Mouse (Mus musculus) limb, embryonic 14.5 days (tissue): ENCODE data around the gene Rps11. TPM values are rescaled to one million over a fixed set of nuclear protein-coding genes. Genes with fewer than 3 reads are reported as not detected.

Experiments
- ATAC-seq: fragments of 200-750 bp; cut with Nextera tagmentation; 2 replicates; pipeline ENCODE4 v1.8.0; 2017; ENCODE audit warnings: low read depth, moderate number of reproducible peaks, moderate TSS enrichment; ENCODE audit not compliant: low FRiP score
- DNase-seq: peaks from one replicate; pipeline ENCODE4 v3.0.0-alpha.2; 2015; ENCODE audit warnings: low spot score
- H3K27ac ChIP-seq: fragments of 300-500 bp; sonication (generic); replicated peaks from 2 replicates; pipeline ENCODE4 v1.5.1; 2014; ENCODE audit warnings: low read depth, mild to moderate bottlenecking, low read length, moderate library complexity, mixed read lengths
- H3K27me3 ChIP-seq: fragments of 300-500 bp; sonication (generic); 2 replicates; pipeline ENCODE4 v1.6.1; 2014; ENCODE audit warnings: low read length, mixed read lengths; ENCODE audit not compliant: control insufficient read depth, insufficient read depth
- H3K36me3 ChIP-seq: fragments of 300-500 bp; sonication (generic); 2 replicates; pipeline ENCODE4 v1.6.1; 2014; ENCODE audit warnings: mild to moderate bottlenecking, low read length, moderate library complexity, mixed read lengths; ENCODE audit not compliant: control insufficient read depth, insufficient read depth
- H3K4me1 ChIP-seq: fragments of 300-500 bp; sonication (generic); 2 replicates; pipeline ENCODE4 v1.6.1; 2014; ENCODE audit warnings: antibody characterized with exemption, low read length, mixed read lengths; ENCODE audit not compliant: control insufficient read depth, insufficient read depth
- H3K4me2 ChIP-seq: fragments of 300-500 bp; sonication (generic); replicated peaks from 2 replicates; pipeline ENCODE4 v1.6.1; 2014; ENCODE audit warnings: low read depth, mild to moderate bottlenecking, low read length, moderate library complexity; ENCODE audit not compliant: severe bottlenecking
- H3K4me3 ChIP-seq: fragments of 300-500 bp; sonication (generic); replicated peaks from 2 replicates; pipeline ENCODE4 v1.5.1; 2014; ENCODE audit warnings: low read length
- H3K9ac ChIP-seq: fragments of 300-500 bp; sonication (generic); 2 replicates; pipeline ENCODE4 v1.6.1; 2014; ENCODE audit warnings: mild to moderate bottlenecking, low read depth, low read length, moderate library complexity; ENCODE audit not compliant: severe bottlenecking
- H3K9me3 ChIP-seq: fragments of 300-500 bp; sonication (generic); 2 replicates; pipeline ENCODE4 v1.6.1; 2016; ENCODE audit warnings: low read length; ENCODE audit not compliant: control insufficient read depth
- POLR2A ChIP-seq: fragments of 200-500 bp; IDR thresholded peaks from 2 replicates; pipeline ENCODE4 v1.8.0; 2012; ENCODE audit warnings: inconsistent platforms, mild to moderate bottlenecking, moderate library complexity, borderline replicate concordance; ENCODE audit not compliant: insufficient read depth, insufficient read length; ENCODE audit errors: extremely low read depth
- WGBS: fragments of 180-500 bp; shearing (Covaris S2); extraction: QIAGEN DNeasy Blood & Tissue Kit; methylation state at CpG from one replicate; pipeline ENCODE4 v1.1.7; 2014; 5-methylcytosine and 5-hydroxymethylcytosine counted together
- polyA plus RNA-seq, 2 experiments: library from polyadenylated mRNA; depleted of rRNA in 1 of 2; stranded (reverse) in 1 of 2; unstranded in 1 of 2; fragments of >200 nt; fragmentation: Nextera tagmentation in 1 of 2; extraction: Ambion mirVana in 1 of 2; gene quantifications; 2 replicates each; pipeline versions ENCODE4 v1.2.1 to v1.2.3; 2012 to 2014

The Rps11 gene
- polyA plus RNA-seq, 2 experiments, result 814 to 1,719 TPM

DNA sequence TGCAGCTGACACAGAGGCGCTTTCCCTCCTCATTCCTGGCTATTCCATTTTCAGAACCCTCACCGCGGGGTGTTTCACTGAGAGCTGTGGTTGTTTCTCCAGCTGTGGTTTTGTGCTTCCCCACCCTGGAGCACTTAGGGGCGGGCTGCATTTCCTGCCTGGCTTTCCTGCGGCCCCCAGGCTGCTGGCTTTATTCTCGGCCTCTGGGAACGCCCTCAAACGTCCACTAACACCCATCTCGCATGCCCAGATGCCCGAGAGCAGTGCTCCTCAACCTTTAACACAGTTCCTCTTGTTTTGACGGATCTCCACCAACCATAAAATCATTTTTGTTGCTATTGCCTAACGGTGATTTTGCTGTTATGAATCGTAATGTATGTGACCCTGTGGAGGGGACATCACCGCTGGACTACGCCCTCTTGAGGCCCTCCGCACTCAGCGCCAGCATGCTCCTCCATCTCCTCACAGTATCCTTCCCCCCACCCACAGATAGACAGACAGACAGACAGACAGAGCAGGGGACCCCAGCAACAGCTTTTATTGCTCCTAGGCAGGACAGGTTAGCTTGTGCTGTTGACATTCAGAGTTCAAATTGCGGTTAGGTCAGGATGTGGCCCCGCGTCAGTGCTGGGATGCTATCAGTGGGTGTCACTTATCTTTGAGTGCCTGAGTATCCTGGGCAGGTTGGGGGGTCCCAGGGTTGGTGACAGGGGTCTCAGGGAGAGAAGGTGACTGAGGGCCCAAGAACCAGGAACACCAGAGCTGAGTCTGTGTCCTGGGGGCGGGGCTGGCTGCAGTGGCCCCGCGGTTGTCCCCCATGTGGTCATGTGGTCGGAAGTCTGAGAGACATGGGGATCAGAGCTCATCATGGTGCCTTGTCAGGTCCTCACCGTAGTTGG, 41.6 kb downstream of the Rps11 start:
- ATAC-seq, result peak; percentile 13; the same call in 1 of the 2 replicates
- TF ChIP-seq POLR2A, result no peak
- H3K27ac ChIP-seq, result peak overlapping the region; percentile 52
- 68% methylated on average over 25 of the region's 25 CpGs for WGBS
- peaks cover 58% of the 10 kb centered on the region for H3K36me3 ChIP-seq
- DNase-seq, result no peak
- no peak overlapping the region for H3K4me2 ChIP-seq
- H3K4me1 ChIP-seq, result no peaks in the 10 kb centered on the region
- H3K4me3 ChIP-seq, result no peak overlapping the region; the same call in 1 of the 2 replicates
- no peaks in the 10 kb centered on the region for H3K27me3 ChIP-seq
- no peaks in the 10 kb centered on the region for H3K9me3 ChIP-seq
- H3K9ac ChIP-seq, result no peak overlapping the region

DNA sequence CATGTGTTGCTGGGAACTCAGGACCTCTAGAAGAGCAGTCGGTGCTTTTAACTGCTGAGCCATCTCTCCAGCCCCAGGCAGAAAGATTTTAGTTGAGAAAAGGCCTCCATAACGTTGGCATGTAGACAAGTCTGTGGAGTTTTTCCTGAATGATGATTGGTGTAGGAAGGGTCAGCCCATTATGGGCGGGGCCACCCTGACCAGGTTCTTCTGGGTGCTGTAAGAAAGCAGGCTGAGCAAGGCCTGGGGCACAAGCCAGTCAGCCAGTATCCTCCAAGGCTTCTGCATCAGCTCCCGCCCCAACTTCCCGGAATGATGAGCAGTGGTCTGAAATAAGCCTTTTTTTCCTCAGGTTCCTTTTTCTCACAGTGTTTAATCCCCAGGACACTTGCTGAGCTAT, 43.2 kb downstream of the Rps11 start:
- no peak for DNase-seq
- Histone ChIP-seq H3K4me2 (no peak overlapping the region), H3K9ac (no peak overlapping the region), H3K27me3 (no peaks in the 10 kb centered on the region), H3K4me1 (no peaks in the 10 kb centered on the region), H3K36me3 (peaks cover 57% of the 10 kb centered on the region), H3K9me3 (no peaks in the 10 kb centered on the region), H3K4me3 (no peak overlapping the region), H3K27ac (no peak overlapping the region)
- ATAC-seq, result no peak
- WGBS, result 50% methylated on average over 5 of the region's 5 CpGs
- TF ChIP-seq POLR2A, result no peak

DNA sequence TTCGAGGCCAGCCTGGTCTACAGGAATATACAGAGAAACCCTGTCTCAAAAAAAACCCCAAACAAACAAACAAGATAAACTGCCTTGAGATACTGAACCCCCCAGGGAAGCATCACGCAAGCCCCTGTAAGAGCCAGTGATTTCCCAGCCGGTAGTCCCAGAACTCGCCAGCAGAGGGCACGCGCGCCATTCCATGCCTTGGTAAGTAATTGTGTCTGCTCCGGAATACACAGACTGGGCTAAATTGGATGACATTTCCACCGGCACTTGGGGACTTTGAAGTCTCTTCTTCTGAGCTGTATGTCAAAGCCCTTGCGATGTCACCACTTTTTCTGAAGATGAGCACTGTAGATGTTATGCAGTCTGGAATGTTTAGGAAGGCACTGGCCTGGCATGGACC, 44.4 kb downstream of the Rps11 start:
- ATAC-seq, result peak; percentile 64
- 2% methylated on average over 10 of the region's 10 CpGs for WGBS
- no peak overlapping the region for H3K4me3 ChIP-seq

DNA sequence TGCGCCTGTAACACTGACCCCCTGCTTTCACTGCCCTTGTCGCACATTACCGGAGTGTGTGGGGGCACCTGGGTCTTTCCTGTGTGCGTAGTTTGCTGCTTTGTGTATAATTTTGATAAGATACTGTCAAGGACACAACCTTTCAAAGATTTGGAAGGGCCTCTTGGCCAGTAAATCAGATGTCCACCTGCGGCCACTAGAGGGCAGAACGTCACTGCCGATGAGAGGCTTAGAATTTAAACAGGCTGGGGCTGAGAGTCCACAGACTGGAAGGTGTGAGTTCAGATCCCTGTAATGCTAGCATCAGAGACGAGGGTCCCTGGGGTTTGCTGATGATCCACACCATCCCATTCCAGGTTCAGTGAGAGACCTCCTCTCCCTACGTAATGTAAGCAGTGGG, 45.7 kb downstream of the Rps11 start:
- no peak overlapping the region for H3K27ac ChIP-seq
- no peak overlapping the region for H3K4me3 ChIP-seq
- H3K36me3 ChIP-seq, result peaks cover 57% of the 10 kb centered on the region
- DNase-seq (peak; percentile 71), ATAC-seq (no peak)
- TF ChIP-seq POLR2A, result no peak
- no peak overlapping the region for H3K9ac ChIP-seq
- H3K4me1 ChIP-seq, result no peaks in the 10 kb centered on the region
- WGBS, result 43% methylated on average over 9 of the region's 9 CpGs
- no peak overlapping the region for H3K4me2 ChIP-seq
- no peaks in the 10 kb centered on the region for H3K9me3 ChIP-seq
- no peaks in the 10 kb centered on the region for H3K27me3 ChIP-seq

More for the DNA sequence above, 44.4 kb downstream of the Rps11 start:
- TF ChIP-seq POLR2A, result no peak
- no peaks in the 10 kb centered on the region for H3K27me3 ChIP-seq
- no peak overlapping the region for H3K9ac ChIP-seq
- no peaks in the 10 kb centered on the region for H3K4me1 ChIP-seq
- no peak overlapping the region for H3K27ac ChIP-seq
- peaks cover 57% of the 10 kb centered on the region for H3K36me3 ChIP-seq
- H3K4me2 ChIP-seq, result no peak overlapping the region
- no peaks in the 10 kb centered on the region for H3K9me3 ChIP-seq
- peak; percentile 92 for DNase-seq

DNA sequence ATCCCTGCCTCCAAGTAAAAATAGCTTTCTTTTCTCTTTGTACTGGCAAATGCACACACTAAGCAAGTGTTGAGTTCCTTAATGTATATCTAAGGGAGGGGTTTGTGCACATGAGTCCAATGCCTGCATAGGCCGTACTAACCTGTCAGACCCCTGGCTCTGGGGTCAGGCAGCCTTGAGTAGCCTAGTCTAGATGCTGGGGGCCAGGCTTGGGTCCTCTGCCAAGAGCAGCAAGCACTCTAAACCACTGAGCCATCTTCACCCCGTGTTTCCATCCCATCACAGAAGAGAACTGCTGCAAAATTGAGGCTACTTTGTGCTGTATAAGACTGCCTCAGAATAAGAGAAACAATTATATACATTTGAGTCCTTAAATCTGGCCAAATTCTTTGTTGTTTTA, 46.4 kb downstream of the Rps11 start:
- no peak for TF ChIP-seq POLR2A
- 90% methylated on average over 2 of the region's 2 CpGs for WGBS
- Histone ChIP-seq H3K36me3 (peaks cover 53% of the 10 kb centered on the region), H3K4me3 (no peak overlapping the region), H3K4me1 (no peaks in the 10 kb centered on the region), H3K27ac (no peak overlapping the region), H3K9ac (no peak overlapping the region), H3K9me3 (no peaks in the 10 kb centered on the region), H3K27me3 (no peaks in the 10 kb centered on the region), H3K4me2 (no peak overlapping the region)
- ATAC-seq (no peak), DNase-seq (no peak)
